ENCODE assay signal across 9 mouse cellular contexts in genomic region chr1:120586500-120587110, GRCm38 (mm10). TPM values are rescaled to one million over a fixed set of nuclear protein-coding genes. Genes with fewer than 3 reads are reported as not detected.
DNase-seq lines count a peak whose midpoint lies in the region; ATAC-seq lines count a peak whose summit lies in the region.
"Had no signal": no experiment of that assay in that cellular context is flagged by ENCODE, and none has a peak within 500 bp of the region (broad histone marks: within the 10 kb centered on the region; RNA-seq: fewer than 3 reads in every experiment).

No protein-coding gene starts in this region.

- H3K9ac ChIP-seq in liver, embryonic 12.5 days: no peak overlapping the region
- no peak overlapping the region for H3K9ac ChIP-seq in embryonic facial prominence, embryonic 14.5 days (ENCODE audit: low read depth, low read length)
- no peak overlapping the region for H3K9ac ChIP-seq in hindbrain, embryonic 14.5 days
- H3K9ac ChIP-seq: embryonic facial prominence, embryonic 15.5 days had no signal

- intact Hi-C loops in left cerebral cortex, postnatal 4 days (cut with DNase I): loop anchor here (2.0 to 5.0 kb wide), 4 partner anchors 594 to 966 kb away; no protein-coding TSS in a partner anchor

- H3K9me3 ChIP-seq in liver, embryonic 12.5 days (replicated peaks): no peaks in the 10 kb centered on the region
- H3K9me3 ChIP-seq in embryonic facial prominence, embryonic 14.5 days (ENCODE audit: control insufficient read depth, low read length): no peaks in the 10 kb centered on the region
- no peaks in the 10 kb centered on the region for H3K9me3 ChIP-seq in hindbrain, embryonic 14.5 days (ENCODE audit: control insufficient read depth, low read length)
- H3K9me3 ChIP-seq: embryonic facial prominence, embryonic 15.5 days had no signal

- no peaks in the 10 kb centered on the region for H3K36me3 ChIP-seq in liver, embryonic 12.5 days
- no peaks in the 10 kb centered on the region for H3K36me3 ChIP-seq in embryonic facial prominence, embryonic 14.5 days (ENCODE audit: control insufficient read depth, insufficient read depth, low read length)
- no peaks in the 10 kb centered on the region for H3K36me3 ChIP-seq in hindbrain, embryonic 14.5 days (replicated peaks; ENCODE audit: control insufficient read depth, insufficient read depth)
- H3K36me3 ChIP-seq: embryonic facial prominence, embryonic 15.5 days had no signal

- H3K27ac ChIP-seq in liver, embryonic 12.5 days: no peak overlapping the region
- no peak overlapping the region for H3K27ac ChIP-seq in embryonic facial prominence, embryonic 14.5 days (replicated peaks; ENCODE audit: low read depth, low read length)
- H3K27ac ChIP-seq in hindbrain, embryonic 14.5 days: no peak overlapping the region
- H3K27ac ChIP-seq: embryonic facial prominence, embryonic 15.5 days had no signal

- DNase-seq in liver: peak; percentile 46
- DNase-seq in adrenal gland, postnatal 36 days: peak; percentile 61 to 64
- DNase-seq in embryonic facial prominence, embryonic 14.5 days (ENCODE audit: low spot score): peak; percentile 79
- DNase-seq in hindbrain, embryonic 14.5 days (ENCODE audit: low spot score): peak; percentile 94
- peak; percentile 78 for DNase-seq in left cerebral cortex, postnatal 4 days
- DNase-seq in neural tube, embryonic 10.5 days (ENCODE audit: extremely low spot score, low spot score): peak; percentile 68

- H3K4me2 ChIP-seq in liver, embryonic 12.5 days: no peak overlapping the region
- H3K4me2 ChIP-seq in embryonic facial prominence, embryonic 14.5 days (ENCODE audit: low read depth, low read length): no peak overlapping the region
- no peak overlapping the region for H3K4me2 ChIP-seq in hindbrain, embryonic 14.5 days (replicated peaks)
- H3K4me2 ChIP-seq: embryonic facial prominence, embryonic 15.5 days had no signal

- 0 out of 2 replicates have a peak, but pooled peaks cover 3% of the 10 kb centered on the region for H3K4me1 ChIP-seq in liver, embryonic 12.5 days
- H3K4me1 ChIP-seq in embryonic facial prominence, embryonic 14.5 days (ENCODE audit: control insufficient read depth, insufficient read depth, low read length): no peaks in the 10 kb centered on the region
- H3K4me1 ChIP-seq in hindbrain, embryonic 14.5 days (replicated peaks; ENCODE audit: control insufficient read depth, insufficient read depth, low read length): no peaks in the 10 kb centered on the region
- H3K4me1 ChIP-seq: embryonic facial prominence, embryonic 15.5 days had no signal

- no peak overlapping the region for H3K4me3 ChIP-seq in liver, embryonic 12.5 days
- H3K4me3 ChIP-seq in embryonic facial prominence, embryonic 14.5 days (ENCODE audit: low read depth, low read length): no peak overlapping the region
- H3K4me3 ChIP-seq in hindbrain, embryonic 14.5 days (replicated peaks; ENCODE audit: low read length): no peak overlapping the region
- H3K4me3 ChIP-seq: embryonic facial prominence, embryonic 15.5 days had no signal

- 8% methylated on average over 7 of the region's 7 CpGs for WGBS in liver, embryonic 12.5 days (ENCODE audit: insufficient replicate concordance)
- WGBS in embryonic facial prominence, embryonic 14.5 days: 12% methylated on average over 7 of the region's 7 CpGs
- WGBS in hindbrain, embryonic 14.5 days: 13% methylated on average over 7 of the region's 7 CpGs

- ATAC-seq in liver, embryonic 12.5 days: no peak
- ATAC-seq in embryonic facial prominence, embryonic 14.5 days (ENCODE audit: low read depth): 0 out of 2 replicates have a peak, but pooled peaks have one; percentile 44
- ATAC-seq in hindbrain, embryonic 14.5 days (ENCODE audit: low FRiP score): peak; percentile 72; the same call in 1 of the 2 replicates
- no peak for ATAC-seq in monocyte, adult 5-6 weeks (replicated peaks; ENCODE audit: insufficient number of reproducible peaks, low FRiP score, low TSS enrichment, poor library complexity, severe bottlenecking)

- peaks cover 45% of the 10 kb centered on the region for H3K27me3 ChIP-seq in liver, embryonic 12.5 days (replicated peaks)
- peaks cover 26% of the 10 kb centered on the region for H3K27me3 ChIP-seq in embryonic facial prominence, embryonic 14.5 days (replicated peaks; ENCODE audit: control insufficient read depth, insufficient read depth, low read length)
- peaks cover 26% of the 10 kb centered on the region for H3K27me3 ChIP-seq in hindbrain, embryonic 14.5 days (ENCODE audit: control insufficient read depth, insufficient read depth, low read length)

RNA-seq across cellular contexts. Expression of gene En1, which starts 15.6 kb away (rescaled TPM):
- 0.05 and 0.10 TPM in 2 replicates for polyA plus RNA-seq in liver, embryonic 12.5 days (2016; fragmentation: Nextera tagmentation; extraction: Ambion mirVana)
- under 1 TPM in 1 of 2 experiments, not detected in 1; 0.10 TPM for total RNA-seq in adrenal gland, postnatal 36 days (2021)
- polyA plus RNA-seq in embryonic facial prominence, embryonic 14.5 days (2014; fragmentation: Nextera tagmentation; extraction: Ambion mirVana): 2.0 TPM in 2 replicates
- 2.7 and 6.2 TPM in 2 replicates for polyA plus RNA-seq in hindbrain, embryonic 14.5 days (2014; fragmentation: Nextera tagmentation; extraction: Ambion mirVana)
- under 1 TPM; 0.12 to 0.14 TPM for total RNA-seq in left cerebral cortex, postnatal 4 days (2021)
- not detected in 3 replicates for total RNA-seq in monocyte, adult 5-6 weeks (2017)

Comparison
In these comparisons a context has a peak if more than half of its experiments do, and no peak if none do; other contexts are left out.
1. ATAC-seq: peak in embryonic facial prominence, embryonic 14.5 days (single experiment) and hindbrain, embryonic 14.5 days (single experiment); none in liver, embryonic 12.5 days (single experiment) and monocyte, adult 5-6 weeks (single experiment).
2. Peak in every context shown above with its lines, with median percentiles within 50 percentile points of each other: DNase-seq.